Mouse (Mus musculus): Measurements from ENCODE around the gene Pfkfb4.
A peak's percentile ranks its signal among the peaks of the same experiment; 100 is the strongest.

The Pfkfb4 gene

DNA sequence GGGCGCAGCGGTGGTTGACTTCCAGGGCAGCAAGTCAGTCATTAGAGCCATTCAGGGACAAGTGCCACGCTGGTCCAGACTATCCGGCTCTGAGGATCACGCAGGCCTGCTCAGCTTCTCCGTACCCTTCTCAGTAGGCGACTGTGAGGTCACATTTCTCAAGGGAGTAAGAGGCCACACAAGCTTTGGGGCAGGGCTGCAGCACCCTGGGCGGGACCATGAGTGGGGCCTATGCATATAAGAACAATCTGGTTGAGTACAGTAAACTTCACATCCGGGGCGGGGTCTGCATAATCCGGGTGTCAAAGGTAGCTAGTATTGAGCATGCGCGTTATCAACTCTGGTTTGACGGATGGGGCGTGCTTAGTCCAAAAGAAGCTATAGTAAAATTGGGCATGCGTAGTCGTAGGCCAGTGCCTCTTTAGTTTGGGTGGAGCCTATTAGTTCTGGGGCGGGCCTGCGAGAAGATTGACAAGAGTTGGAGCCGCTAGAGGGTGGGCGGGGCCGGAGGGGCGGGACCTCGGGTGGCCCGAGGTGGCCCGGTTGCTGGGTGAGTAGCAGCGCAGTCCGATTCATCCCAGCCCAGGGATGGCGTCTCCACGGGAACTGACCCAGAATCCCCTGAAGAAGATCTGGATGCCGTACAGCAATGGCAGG is at the start of gene Pfkfb4:
Gene Pfkfb4, plus strand, starts transcription at position 351 of the 657 bp plus-strand sequence.
- DNase-seq: peak; percentile 97 to 98

GRCm38 (mm10) chr9:108945111-108945510 is 46.5 kb upstream of the Pfkfb4 start:
- DNase-seq: no peak

DNA sequence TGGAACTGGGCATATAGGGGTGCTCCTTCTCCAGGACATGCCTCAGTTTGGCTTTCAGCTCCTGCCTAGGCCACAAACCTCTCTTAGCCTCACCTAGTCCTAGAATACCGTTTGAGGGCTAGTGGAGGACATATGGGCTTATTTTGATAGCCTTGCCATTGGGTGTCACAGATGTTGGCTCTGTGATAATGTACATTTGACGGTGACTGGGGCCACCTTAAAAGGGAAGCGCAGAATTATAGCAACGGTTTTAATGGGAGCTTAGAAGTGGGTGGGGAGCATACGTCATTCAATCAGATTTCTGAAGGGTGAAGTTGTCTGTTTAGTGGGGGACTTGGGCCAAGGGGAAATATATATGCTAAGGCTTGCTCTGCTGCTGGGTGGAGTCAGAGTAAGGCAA is 46.0 kb upstream of the Pfkfb4 start:
- DNase-seq: no peak

GRCm38 (mm10) chr9:108949231-108949966 is 42.2 kb upstream of the Pfkfb4 start:
- peak; percentile 47 to 80 for DNase-seq

- DNase-seq: no peak
Measured at GRCm38 (mm10) chr9:108949967-108950728, 41.4 kb upstream of the Pfkfb4 start.

- DNase-seq: no peak
Measured at GRCm38 (mm10) chr9:108953081-108953636, 38.4 kb upstream of the Pfkfb4 start, which contains the start of gene Col7a1. TSS of gene Col7a1 (plus strand) at chr9:108953586.

DNA sequence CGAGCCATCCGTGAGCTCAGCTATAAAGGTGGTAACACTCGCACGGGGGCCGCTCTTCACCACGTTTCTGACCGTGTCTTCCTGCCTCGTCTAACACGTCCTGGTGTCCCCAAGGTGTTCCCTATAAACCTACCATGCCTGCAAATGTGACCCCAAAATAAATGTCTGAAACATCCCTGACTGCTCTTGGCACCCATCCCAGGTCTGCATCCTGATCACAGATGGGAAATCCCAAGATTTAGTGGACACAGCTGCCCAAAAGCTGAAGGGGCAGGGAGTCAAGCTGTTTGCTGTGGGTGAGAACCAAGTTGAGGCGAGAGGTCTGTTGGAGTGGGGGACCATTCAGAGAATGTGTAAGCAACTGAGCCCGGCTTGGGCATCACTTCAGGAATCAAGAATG is 36.3 kb upstream of the Pfkfb4 start:
- DNase-seq: no peak

GRCm38 (mm10) chr9:108955846-108956245 is 35.7 kb upstream of the Pfkfb4 start:
- DNase-seq: no peak

- peak; percentile 16 to 45 for DNase-seq
Measured at GRCm38 (mm10) chr9:108963577-108963976, 28.0 kb upstream of the Pfkfb4 start.

GRCm38 (mm10) chr9:108964338-108964737 is 27.2 kb upstream of the Pfkfb4 start:
- no peak for DNase-seq

DNA sequence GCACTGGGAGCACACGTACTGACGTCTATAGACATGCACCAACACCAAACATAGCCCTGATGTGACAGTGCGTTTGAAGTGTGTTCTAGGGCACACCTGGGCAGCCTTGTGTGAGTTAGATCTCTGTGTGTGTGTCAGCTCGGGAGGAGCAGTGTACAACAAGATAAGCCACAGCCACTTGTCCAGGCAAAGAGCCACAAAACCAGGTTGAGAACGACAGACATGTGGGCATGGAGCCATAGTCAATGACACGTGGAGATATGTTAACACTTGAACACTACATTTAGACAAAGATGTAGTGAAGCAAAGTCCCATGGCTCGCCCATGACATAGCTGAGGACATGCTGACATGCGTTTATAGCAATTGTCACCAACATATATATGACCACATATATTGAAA is 21.0 kb upstream of the Pfkfb4 start:
- DNase-seq: no peak

DNA sequence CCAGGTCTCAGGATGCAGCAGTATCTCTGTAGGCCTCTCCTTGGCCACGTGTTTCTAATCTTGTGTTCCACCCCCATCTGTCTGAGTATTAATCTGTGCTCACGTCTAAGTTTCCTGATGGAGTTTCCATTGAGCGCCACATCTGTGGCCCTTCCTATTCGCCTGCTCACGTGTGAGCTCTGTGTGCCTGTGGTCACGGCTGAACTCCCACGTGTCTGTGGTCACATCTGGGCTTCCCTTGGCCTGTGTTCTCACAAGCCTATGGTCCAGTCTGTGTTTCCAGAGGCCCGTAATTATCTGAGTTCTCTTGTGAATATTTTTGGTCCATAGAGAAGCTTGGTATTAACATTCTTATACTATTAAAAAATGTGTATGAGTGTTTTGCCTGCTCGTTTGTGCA is 15.1 kb upstream of the Pfkfb4 start:
- DNase-seq: no peak

- DNase-seq: no peak
Measured at GRCm38 (mm10) chr9:108977966-108978365, 13.6 kb upstream of the Pfkfb4 start.

- DNase-seq: no peak
Measured at GRCm38 (mm10) chr9:108982498-108982897, 9.1 kb upstream of the Pfkfb4 start.

- DNase-seq: no peak
Measured at GRCm38 (mm10) chr9:108983209-108983608, 8.4 kb upstream of the Pfkfb4 start.

- no peak for DNase-seq
Measured at GRCm38 (mm10) chr9:108985710-108986109, 5.9 kb upstream of the Pfkfb4 start, which contains the start of gene Ucn2. TSS of gene Ucn2 (plus strand) at chr9:108986010.

GRCm38 (mm10) chr9:108987704-108988350 is 3.8 kb upstream of the Pfkfb4 start:
- peak; percentile 55 to 68 for DNase-seq

DNA sequence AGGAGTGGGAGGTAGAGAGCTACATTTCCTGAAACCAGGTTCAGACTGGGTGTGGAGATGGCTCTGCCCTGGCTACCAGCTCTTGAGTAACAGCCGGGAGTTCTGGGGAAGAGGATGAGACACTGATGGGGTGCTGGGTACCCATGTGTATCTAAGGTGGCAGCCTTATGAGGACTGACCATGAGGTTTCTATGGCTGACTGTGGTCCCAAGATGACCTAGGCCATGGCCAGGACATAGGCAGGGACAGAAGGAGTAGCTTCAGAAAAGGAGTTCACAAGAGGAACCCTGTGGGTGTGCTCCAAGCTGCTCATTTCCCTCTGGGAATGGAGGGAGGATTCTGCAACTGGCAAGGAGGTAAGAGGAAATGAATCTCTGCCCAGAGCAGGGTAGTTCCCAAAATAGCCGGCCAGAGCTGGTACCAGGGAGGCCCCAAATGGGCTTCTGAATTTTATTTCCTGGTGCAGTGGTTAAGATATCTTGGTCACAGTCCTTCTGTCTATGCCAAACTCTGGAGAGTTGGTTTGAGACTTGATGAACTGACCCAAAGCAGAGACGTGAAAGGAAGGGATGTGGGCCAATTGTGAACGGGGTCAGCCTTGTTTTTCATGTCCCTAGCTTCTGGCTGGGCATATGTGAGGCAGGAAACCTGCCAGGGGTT is 1.6 kb upstream of the Pfkfb4 start:
- no peak for DNase-seq

GRCm38 (mm10) chr9:108990462-108990820 is 1.1 kb upstream of the Pfkfb4 start:
- no peak for DNase-seq

- no peak for DNase-seq
Measured at GRCm38 (mm10) chr9:108992085-108992469, 499 bp downstream of the Pfkfb4 start.

- DNase-seq: no peak
Measured at GRCm38 (mm10) chr9:108992620-108993361, 1.2 kb downstream of the Pfkfb4 start.

All from lung, postnatal 4 days (tissue).